Comparison of ENCODE assay signal across 8 mouse cellular contexts in genomic region chr1:168287843-168288591, GRCm38 (mm10).
A peak's percentile ranks its signal among the peaks of the same experiment; 100 is the strongest.
DNase-seq lines count a peak whose midpoint lies in the region; ATAC-seq and TF ChIP-seq lines count a peak whose summit lies in the region.

No protein-coding gene starts in this region.

- intact Hi-C loops in heart, postnatal 25 days (cut with DNase I) = loop anchor here (5.0 kb wide), 3 partner anchors 71 to 139 kb away; no protein-coding TSS in a partner anchor
- intact Hi-C loops in left cerebral cortex, postnatal 14 days (cut with DNase I) = no loop called here

- peak; percentile 29 for ATAC-seq in forebrain, embryonic 14.5 days

- peak overlapping the region; percentile 54 for H3K27ac ChIP-seq in cerebellum, adult 2 months (ENCODE audit: insufficient read depth, low read length)
- H3K27ac ChIP-seq in forebrain, embryonic 14.5 days (ENCODE audit: low read depth, low read length) = peak overlapping the region; percentile 93

- no peaks in the 10 kb centered on the region for H3K36me3 ChIP-seq in forebrain, embryonic 14.5 days (ENCODE audit: control insufficient read depth, insufficient read depth, low read length)

- 16% methylated on average over 23 of the region's 23 CpGs for WGBS in cerebellum, adult 2 months
- 11% methylated on average over 23 of the region's 23 CpGs for WGBS in forebrain, embryonic 14.5 days

- no peak for TF ChIP-seq CTCF in cerebellum, adult 2 months (IDR thresholded peaks at IDR 0.05; ENCODE audit: borderline replicate concordance, insufficient read depth, low read depth, low read length)

- H3K4me3 ChIP-seq in cerebellum, adult 2 months (replicated peaks; ENCODE audit: insufficient read depth, low read depth, low read length) = no peak overlapping the region
- H3K4me3 ChIP-seq in forebrain, embryonic 14.5 days (ENCODE audit: low read depth, low read length) = no peak overlapping the region

- H3K4me2 ChIP-seq in forebrain, embryonic 14.5 days (ENCODE audit: low read length) = peak overlapping the region; percentile 31

- no peaks in the 10 kb centered on the region for H3K9me3 ChIP-seq in forebrain, embryonic 14.5 days (replicated peaks; ENCODE audit: control insufficient read depth, low read length)

- DNase-seq in brain, adult 2 months (ENCODE audit: low read depth, low spot score) = peak; percentile 84
- peak; percentile 63 to 65 for DNase-seq in cerebellum, adult 2 months
- DNase-seq in forebrain, embryonic 14.5 days (ENCODE audit: low spot score) = peak; percentile 70
- peak; percentile 64 for DNase-seq in heart, postnatal 25 days (ENCODE audit: low spot score)
- DNase-seq in left cerebral cortex, postnatal 14 days (ENCODE audit: low spot score in 2 of 2) = peak; percentile 34 to 37
- DNase-seq in lung, postnatal 4 days = peak; percentile 37 to 56
- DNase-seq in right cerebral cortex, postnatal 36 days (ENCODE audit: low spot score in 2 of 2) = peak; percentile 28 to 54
- no peak for DNase-seq in T-cell, adult 2 months (ENCODE audit: low spot score)

- no peaks in the 10 kb centered on the region for H3K27me3 ChIP-seq in cerebellum, adult 2 months (ENCODE audit: control insufficient read depth, insufficient read depth, low read length)
- H3K27me3 ChIP-seq in forebrain, embryonic 14.5 days (replicated peaks; ENCODE audit: control insufficient read depth, insufficient read depth, low read length) = no peaks in the 10 kb centered on the region

- no peak for TF ChIP-seq POLR2A in cerebellum, adult 2 months (IDR thresholded peaks at IDR 0.05; ENCODE audit: borderline replicate concordance, insufficient read depth, low read length)

- H3K9ac ChIP-seq in forebrain, embryonic 14.5 days (ENCODE audit: low read length) = peak overlapping the region; percentile 57

- H3K4me1 ChIP-seq in cerebellum, adult 2 months (ENCODE audit: control insufficient read depth, insufficient read depth, low read length) = peaks cover 27% of the 10 kb centered on the region
- H3K4me1 ChIP-seq in forebrain, embryonic 14.5 days (ENCODE audit: control insufficient read depth, insufficient read depth, low read length) = peaks cover 89% of the 10 kb centered on the region
